Mouse (Mus musculus): Measurements from ENCODE around the gene Gm8113.
"Not testable (repeated sequence)": the region's sequence is repeated elsewhere in the genome, so short reads cannot be mapped to it uniquely, and the experiment has no call there.

DNA sequence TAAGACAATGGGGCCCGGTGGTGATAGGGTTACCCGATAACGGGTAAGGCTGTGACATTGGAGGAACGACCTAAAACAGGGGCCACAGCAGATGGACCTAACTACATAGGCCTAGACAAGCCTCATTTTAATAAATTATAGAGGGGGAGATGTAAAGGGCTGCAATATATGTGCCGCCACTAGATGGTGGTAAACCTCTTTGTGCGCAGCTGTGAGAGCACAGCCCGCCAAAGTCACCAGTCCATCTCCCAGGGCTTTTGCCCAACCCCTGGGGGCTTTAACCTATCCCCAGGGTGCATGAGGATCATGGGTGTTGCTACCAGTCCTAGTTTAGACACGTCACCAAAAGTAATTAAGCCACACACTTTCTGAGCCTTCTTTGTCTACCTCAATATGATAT is 7.8 kb downstream of the Gm8113 start:
- peak; percentile 15 for TF ChIP-seq CTCF (IDR thresholded peaks at IDR 0.05; ENCODE audit: control insufficient read depth, insufficient read depth, insufficient read length)
- TF ChIP-seq MAX (IDR thresholded peaks at IDR 0.05) = not testable (repeated sequence)

All from C2C12 (cell line).